Mouse (Mus musculus) olfactory bulb, adult 2 months (tissue): ENCODE data around the gene Thumpd3. TPM values are rescaled to one million over a fixed set of nuclear protein-coding genes. Genes with fewer than 3 reads are reported as not detected.
A peak's percentile ranks its signal among the peaks of the same experiment; 100 is the strongest.

Experiments
- H3K27ac ChIP-seq: fragments of 200-500 bp; 2 replicates; pipeline ENCODE4 v1.5.1; 2012; ENCODE audit warnings: low read depth, low read length; ENCODE audit not compliant: insufficient read depth
- H3K4me1 ChIP-seq: fragments of 200-500 bp; 2 replicates; pipeline ENCODE4 v1.6.1; 2012; ENCODE audit warnings: low read length; ENCODE audit not compliant: control insufficient read depth, insufficient read depth
- H3K4me3 ChIP-seq: fragments of 200-500 bp; 2 replicates; pipeline ENCODE4 v1.5.1; 2012; ENCODE audit warnings: mild to moderate bottlenecking, low read depth, low read length, moderate library complexity; ENCODE audit not compliant: insufficient read depth
- CTCF ChIP-seq: fragments of 200-500 bp; IDR thresholded peaks from 2 replicates; pipeline ENCODE4 v1.5.1; 2012; ENCODE audit warnings: low read depth, mild to moderate bottlenecking, low read length, moderate library complexity; ENCODE audit not compliant: insufficient read depth
- POLR2A ChIP-seq: fragments of 200-500 bp; IDR thresholded peaks from 2 replicates; pipeline ENCODE4 v1.6.1; 2012; ENCODE audit warnings: mild to moderate bottlenecking, low read depth, low read length, moderate library complexity; ENCODE audit not compliant: insufficient read depth
- WGBS: fragments of 180-500 bp; shearing (Covaris S2); methylation state at CpG from one replicate; pipeline ENCODE4 v1.1.7; 2018; 5-methylcytosine and 5-hydroxymethylcytosine counted together
- polyA plus RNA-seq: library from polyadenylated mRNA; stranded (reverse); fragments of >200 nt; gene quantifications from 2 replicates; pipeline ENCODE4 v1.2.4, GENCODE M21; 2012; ENCODE audit warnings: low replicate concordance; ENCODE audit not compliant: missing spikeins, insufficient read depth, insufficient read length

The Thumpd3 gene
- polyA plus RNA-seq, 1 experiment: not detected

DNA sequence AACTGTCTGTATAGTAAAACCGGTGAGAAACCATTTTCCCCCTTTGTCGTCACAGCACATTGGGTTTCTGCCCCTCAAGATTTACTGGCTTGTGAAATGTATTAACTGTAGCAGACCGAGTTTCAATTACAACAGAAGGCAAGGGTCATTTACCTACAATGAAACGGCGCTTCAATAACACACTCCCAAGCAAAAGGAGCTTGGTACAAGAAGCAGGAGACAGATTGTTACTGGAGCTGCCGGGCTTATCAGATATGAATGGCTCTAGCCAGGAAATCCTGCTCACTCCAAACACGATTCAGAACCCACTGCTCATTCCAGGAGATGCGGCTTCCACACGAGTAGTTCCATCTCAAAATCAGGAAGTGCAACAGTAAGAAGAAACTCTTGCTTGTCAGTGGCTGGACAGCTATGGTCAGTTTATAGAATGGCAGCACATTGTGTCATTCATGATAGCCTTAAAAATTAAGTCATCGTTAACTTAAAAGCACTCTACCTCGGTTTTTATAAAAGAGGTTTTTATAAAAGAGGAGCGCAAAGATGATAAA is 28.5 kb upstream of the Thumpd3 start:
- no peaks in the 10 kb centered on the region for H3K4me1 ChIP-seq
- 42% methylated on average over 12 of the region's 12 CpGs for WGBS
- H3K4me3 ChIP-seq: no peak overlapping the region
- H3K27ac ChIP-seq: no peak overlapping the region
- no peak for TF ChIP-seq POLR2A
- no peak for TF ChIP-seq CTCF

DNA sequence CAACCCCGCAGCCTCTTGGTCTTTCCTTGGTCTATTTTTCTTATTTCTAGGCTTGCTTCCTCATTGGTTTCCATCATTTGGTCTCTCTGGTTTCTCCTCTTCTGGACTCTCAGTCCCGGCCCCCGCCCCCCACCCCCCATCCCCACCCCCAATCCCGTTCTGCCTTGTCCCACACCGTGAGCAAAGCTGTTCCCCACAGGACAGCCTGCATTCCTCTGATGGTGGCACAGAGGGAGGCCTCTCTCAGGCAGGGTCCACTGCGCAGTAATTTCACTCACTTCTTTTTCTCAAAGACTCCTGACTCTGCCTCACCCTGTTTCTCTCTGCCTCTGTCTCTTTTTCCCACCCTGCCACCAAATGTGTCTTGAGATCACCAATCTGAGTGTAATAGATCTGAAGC is 27.9 kb upstream of the Thumpd3 start:
- TF ChIP-seq CTCF (no peak), POLR2A (no peak)
- WGBS: 36% methylated on average over 6 of the region's 6 CpGs
- H3K4me3 ChIP-seq: no peak overlapping the region
- no peak overlapping the region for H3K27ac ChIP-seq
- H3K4me1 ChIP-seq: no peaks in the 10 kb centered on the region

DNA sequence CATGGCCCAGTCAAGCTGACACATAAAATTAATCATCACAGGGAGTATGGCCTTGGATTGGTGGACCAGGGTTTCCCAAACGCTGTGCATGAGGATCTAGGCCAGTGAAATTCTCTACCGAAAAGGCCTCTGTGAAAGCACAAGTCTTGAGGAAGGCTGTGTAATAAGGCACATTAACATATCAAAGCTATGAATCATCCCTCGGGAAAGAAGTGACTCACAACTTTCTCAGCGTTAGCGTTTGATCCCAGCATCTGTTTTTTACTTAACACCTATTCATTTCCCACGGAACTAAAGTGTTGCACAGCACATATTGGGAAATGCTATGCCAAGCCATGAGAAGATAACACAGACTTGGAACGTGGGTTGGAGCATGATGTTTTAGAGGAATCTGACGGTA is 21.2 kb upstream of the Thumpd3 start:
- H3K27ac ChIP-seq: peak overlapping the region; percentile 42; the same call in 1 of the 2 replicates

DNA sequence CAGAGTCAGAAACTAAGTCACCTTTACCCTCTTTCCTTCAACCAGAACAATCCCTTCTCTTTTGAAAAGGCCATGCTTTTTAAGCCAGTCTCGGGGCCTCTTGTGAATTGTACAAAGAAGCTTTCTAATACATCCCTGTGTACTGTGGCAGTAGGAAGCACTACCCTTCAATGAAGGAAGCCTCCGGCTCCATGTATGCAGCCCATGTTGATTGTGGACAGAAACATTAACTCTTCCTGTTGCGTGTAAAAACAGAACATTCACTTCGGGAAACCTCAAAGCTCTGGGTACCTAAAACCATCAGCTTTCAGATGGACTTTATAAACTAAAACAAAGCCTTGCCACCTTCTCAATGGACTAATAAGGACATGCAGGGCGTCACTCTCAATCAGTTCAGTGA is 20.3 kb upstream of the Thumpd3 start:
- no peak for TF ChIP-seq POLR2A
- TF ChIP-seq CTCF: no peak
- 64% methylated on average over 5 of the region's 5 CpGs for WGBS
- H3K27ac ChIP-seq: peak overlapping the region; percentile 20; the same call in 1 of the 2 replicates
- no peak overlapping the region for H3K4me3 ChIP-seq
- peaks cover 2% of the 10 kb centered on the region; the same call in 1 of the 2 replicates for H3K4me1 ChIP-seq

More for the DNA sequence above, 21.2 kb upstream of the Thumpd3 start:
- TF ChIP-seq CTCF: no peak
- TF ChIP-seq POLR2A: no peak
- H3K4me3 ChIP-seq: no peak overlapping the region
- WGBS: 10% methylated on average over 8 of the region's 8 CpGs
- H3K4me1 ChIP-seq: peaks cover 2% of the 10 kb centered on the region; the same call in 1 of the 2 replicates

DNA sequence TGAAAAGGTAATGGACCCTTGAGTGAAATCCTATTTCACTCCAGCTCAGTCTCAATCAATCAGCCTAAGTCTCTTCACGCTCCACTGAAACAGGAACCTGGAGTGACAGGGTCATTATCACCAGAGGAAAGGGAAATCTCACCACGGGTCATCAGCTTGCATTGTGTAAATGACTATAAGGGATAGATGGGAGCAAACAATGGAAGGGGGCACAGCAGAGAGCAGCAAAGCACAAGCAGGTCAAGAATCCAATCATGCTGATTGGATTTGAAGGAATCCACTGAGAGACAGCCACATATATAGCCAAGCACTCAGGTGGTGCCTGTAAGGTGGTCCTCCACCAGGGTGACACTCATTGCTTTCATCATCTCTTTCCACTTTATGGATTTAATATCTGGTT is 18.6 kb upstream of the Thumpd3 start:
- Histone ChIP-seq H3K27ac (no peak overlapping the region), H3K4me1 (peaks cover 2% of the 10 kb centered on the region; the same call in 1 of the 2 replicates), H3K4me3 (no peak overlapping the region)
- TF ChIP-seq CTCF: no peak
- no peak for TF ChIP-seq POLR2A
- WGBS: 43% methylated on average over 2 of the region's 2 CpGs

DNA sequence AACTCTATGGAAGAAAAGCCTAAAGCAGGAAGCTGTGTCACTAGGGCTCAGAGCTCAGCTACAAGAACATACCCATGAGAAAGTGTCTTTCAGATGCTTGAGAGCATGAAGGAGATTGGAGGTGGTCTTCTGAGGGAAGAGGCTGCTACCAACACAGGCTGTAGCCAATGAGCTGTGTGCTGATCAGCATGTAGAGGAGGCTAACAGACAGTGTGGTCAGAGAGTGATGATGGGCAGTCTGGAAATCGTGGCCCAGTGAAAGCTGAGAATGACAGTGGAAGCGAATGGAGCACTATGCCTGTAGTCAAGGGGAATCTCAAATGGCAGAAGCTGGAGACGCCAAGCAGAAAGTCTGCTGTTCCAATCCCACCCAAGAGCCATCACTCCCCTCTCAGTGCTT is 17.0 kb upstream of the Thumpd3 start:
- TF ChIP-seq CTCF (no peak), POLR2A (no peak)
- Histone ChIP-seq H3K27ac (no peak overlapping the region), H3K4me1 (peaks cover 2% of the 10 kb centered on the region; the same call in 1 of the 2 replicates), H3K4me3 (no peak overlapping the region)
- WGBS: 81% methylated on average over 3 of the region's 3 CpGs

DNA sequence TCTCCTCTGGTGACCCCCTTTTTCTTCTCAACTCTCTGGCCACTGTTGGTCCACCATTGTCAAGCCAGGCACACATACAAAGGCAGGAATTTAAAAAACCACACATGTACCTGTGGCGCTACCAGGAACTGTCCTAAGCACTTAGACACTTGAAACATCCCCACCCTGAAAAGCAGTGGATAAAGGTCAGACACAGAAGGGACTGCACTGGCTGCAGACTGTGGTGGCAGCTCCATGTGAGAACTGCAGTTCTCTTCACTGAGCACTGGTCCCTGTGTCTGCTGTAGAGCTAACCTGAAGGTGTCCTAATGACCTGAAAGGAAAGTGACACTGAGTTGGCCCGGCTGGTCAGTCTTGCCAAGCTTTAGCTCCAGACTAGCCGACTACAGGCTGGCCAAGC is 15.5 kb upstream of the Thumpd3 start:
- TF ChIP-seq POLR2A (no peak), CTCF (no peak)
- H3K4me1 ChIP-seq: peaks cover 2% of the 10 kb centered on the region; the same call in 1 of the 2 replicates
- 75% methylated on average over 3 of the region's 3 CpGs for WGBS
- no peak overlapping the region for H3K27ac ChIP-seq
- no peak overlapping the region for H3K4me3 ChIP-seq

DNA sequence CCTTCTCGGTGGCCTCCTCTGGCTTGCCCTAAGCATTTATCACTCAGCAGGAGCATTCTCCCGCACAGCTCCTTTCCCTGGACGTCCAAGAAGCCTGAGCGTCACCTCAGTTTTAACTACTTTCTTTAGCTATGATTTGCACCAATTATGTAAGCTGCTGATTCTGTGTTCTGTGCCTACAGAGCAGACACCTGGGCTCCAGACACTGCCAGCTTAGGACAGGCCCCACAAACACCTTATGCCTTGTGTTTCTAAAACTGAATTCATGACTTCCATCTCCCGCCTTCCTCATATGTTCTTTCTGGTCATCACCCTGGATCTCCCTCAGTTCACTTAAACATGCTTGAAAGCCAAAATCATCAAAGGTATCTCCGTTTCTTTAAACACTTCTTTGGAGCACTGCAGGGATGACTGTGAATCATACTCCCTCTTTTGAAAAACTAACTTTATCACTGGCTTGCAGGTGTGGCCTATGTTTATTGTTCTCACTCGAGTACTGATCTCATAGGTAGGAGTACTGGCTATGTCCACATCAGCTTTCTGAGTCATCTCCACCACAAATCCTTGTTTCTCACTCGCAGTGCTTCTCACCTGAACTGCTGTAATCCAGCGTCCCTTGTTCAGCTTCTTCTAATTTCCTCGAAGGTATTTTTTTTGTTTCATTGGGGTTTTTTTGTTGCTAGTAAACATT is 14.9 kb upstream of the Thumpd3 start:
- no peak for TF ChIP-seq CTCF
- Histone ChIP-seq H3K27ac (no peak overlapping the region), H3K4me1 (no peaks in the 10 kb centered on the region), H3K4me3 (no peak overlapping the region)
- WGBS: 78% methylated on average over 10 of the region's 10 CpGs

DNA sequence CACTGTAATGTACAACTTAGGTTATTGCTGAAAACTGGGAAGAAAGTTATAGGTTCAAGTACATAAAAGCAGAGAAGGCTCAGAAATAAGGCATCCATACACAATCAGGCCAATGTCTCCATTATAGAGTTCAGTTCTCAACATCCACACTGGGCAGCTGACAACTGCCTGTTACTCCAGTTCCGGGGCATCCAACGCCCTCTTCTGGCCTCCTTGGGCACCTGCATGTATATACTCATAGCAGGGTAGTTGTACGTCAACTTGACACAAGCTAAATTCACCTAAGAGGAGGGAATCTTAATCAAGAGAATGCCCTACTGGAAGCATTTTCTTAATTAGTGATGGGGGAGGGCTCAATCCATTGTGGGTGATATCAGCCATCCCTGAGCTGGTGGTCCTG is 13.9 kb upstream of the Thumpd3 start:
- WGBS: 79% methylated on average over 3 of the region's 3 CpGs
- Histone ChIP-seq H3K27ac (no peak overlapping the region), H3K4me1 (no peaks in the 10 kb centered on the region), H3K4me3 (no peak overlapping the region)
- TF ChIP-seq CTCF (no peak), POLR2A (no peak)

DNA sequence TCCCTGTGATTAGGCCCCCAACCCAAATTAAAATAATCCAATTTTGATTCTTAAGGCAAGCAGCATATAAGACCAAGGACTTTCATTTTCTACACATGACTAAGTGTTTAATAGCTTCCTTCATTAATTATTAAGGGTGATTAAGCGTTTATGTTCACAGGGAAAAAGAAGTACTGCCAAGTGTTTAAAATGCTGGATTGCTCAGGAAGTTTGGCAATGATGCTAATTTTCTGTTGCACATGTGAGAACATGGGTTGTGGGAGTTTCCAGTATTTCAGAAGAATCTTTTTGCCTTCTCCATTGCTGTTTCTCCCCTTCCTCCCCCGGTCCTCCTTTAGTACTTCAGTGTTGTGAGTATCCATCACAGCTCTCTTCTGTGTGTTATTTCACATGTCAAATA is 12.8 kb upstream of the Thumpd3 start:
- H3K27ac ChIP-seq: no peak overlapping the region
- WGBS: 42% methylated on average over 2 of the region's 2 CpGs
- H3K4me1 ChIP-seq: no peaks in the 10 kb centered on the region
- TF ChIP-seq CTCF: no peak
- no peak overlapping the region for H3K4me3 ChIP-seq
